Mouse (Mus musculus) lung, postnatal 4 days (tissue): Measurements from ENCODE around the gene Taf15.
"Not testable (repeated sequence)": the region's sequence is repeated elsewhere in the genome, so short reads cannot be mapped to it uniquely, and the experiment has no call there.

Source experiments
- DNase-seq, 2 experiments: peaks; one replicate each; pipeline ENCODE4 v3.0.0; 2021

The Taf15 gene

DNA sequence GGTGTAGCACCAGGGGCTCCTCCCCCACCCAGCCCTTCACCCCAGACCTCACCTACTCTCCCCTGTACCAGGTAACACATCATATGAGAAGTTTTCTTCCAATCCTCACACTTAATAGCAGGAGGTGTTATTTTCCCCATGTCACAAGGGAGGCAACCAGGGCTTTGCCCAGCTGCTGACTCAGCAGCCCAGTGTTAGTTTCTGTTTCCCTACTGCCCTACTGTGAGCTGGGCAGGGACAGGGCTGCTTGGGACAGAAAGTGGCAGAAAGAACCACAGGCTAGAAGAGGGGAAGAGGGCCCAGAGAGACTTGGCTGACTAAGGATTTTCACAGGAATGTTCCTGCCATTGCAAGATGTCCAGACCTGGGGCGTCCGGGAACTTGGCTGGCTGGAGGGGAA lies 68.0 kb downstream of the Taf15 start:
- no peak for DNase-seq

DNA sequence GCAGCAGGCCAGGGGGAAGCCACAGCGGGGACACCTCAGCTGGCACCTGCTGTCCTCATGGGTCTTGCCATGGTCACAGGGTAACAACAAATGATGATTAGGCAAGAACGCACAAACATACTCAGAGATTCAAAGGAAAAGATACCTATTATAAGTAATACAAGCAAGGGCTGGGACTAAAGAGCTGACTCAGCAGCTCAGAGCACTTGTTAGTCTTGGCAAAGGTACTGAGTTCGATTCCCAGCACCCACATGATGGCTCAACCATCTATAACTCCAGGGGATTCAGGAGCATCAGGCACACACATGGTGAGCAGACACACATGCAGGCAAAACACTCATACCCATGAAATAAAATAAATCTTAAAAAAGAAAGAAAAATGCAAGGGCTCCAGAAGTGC lies 68.5 kb downstream of the Taf15 start:
- DNase-seq: no peak

GRCm38 (mm10) chr11:83544214-83544613 lies 71.3 kb downstream of the Taf15 start:
- no peak for DNase-seq

- no peak for DNase-seq
Observed at GRCm38 (mm10) chr11:83550186-83550632, 77.3 kb downstream of the Taf15 start.

DNA sequence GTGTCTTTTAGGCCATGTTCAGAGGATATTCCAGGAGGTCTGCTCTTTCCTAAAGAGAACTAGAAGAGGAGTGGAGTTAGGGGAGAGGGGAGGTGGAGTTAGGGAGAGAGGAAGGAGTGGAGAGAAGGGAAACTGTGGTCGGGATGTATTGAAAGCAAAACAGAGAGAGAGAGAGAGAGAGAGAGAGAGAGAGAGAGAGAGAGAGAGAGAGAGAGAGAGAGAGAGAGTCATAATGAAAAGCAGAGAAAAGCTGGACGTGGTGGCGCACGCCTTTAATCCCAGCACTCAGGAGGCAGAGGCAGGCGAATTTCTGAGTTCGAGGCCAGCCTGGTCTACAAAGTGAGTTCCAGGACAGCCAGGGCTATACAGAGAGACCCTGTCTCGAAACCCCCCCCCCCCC lies 78.2 kb downstream of the Taf15 start:
- DNase-seq: not testable (repeated sequence)

GRCm38 (mm10) chr11:83551668-83552067 lies 78.8 kb downstream of the Taf15 start:
- no peak for DNase-seq
